Mouse (Mus musculus) left cerebral cortex, adult 8-10 months (tissue): ENCODE data around the gene Fancb. TPM values are rescaled to one million over a fixed set of nuclear protein-coding genes. Genes with fewer than 3 reads are reported as not detected.

Source experiments
- DNase-seq, 2 experiments: peaks; one replicate each; pipeline ENCODE4 v3.0.0; 2022; ENCODE audit warnings: low spot score in 2 of 2
- total RNA-seq, 4 experiments: library from RNA; stranded (reverse); gene quantifications; 2 replicates each; pipeline ENCODE4 v1.2.4; 2022

Fancb gene
- total RNA-seq = 1 to 10 TPM; 1.5 to 2.3 (median 2.2) TPM

GRCm38 (mm10) chrX:164980193-164980775 is at the start of gene Fancb, which contains the start of gene Mospd2:
Gene Fancb (plus strand): TSS chrX:164980592.
Gene Mospd2 (minus strand): TSS chrX:164980375.
- peak; percentile 51 to 92 for DNase-seq

- no peak for DNase-seq
These were observed 38.9 kb upstream of the Fancb start for GRCm38 (mm10) chrX:164941540-164941939.

- DNase-seq = no peak
These were observed 28.4 kb upstream of the Fancb start for GRCm38 (mm10) chrX:164951858-164952576.

GRCm38 (mm10) chrX:164952601-164953375 is 27.6 kb upstream of the Fancb start:
- no peak for DNase-seq

GRCm38 (mm10) chrX:164965750-164966448 is 14.5 kb upstream of the Fancb start:
- no peak for DNase-seq

GRCm38 (mm10) chrX:164971206-164971605 is 9.2 kb upstream of the Fancb start:
- DNase-seq = no peak

- DNase-seq = no peak
These were observed 1.5 kb upstream of the Fancb start for GRCm38 (mm10) chrX:164978866-164979265.

- DNase-seq = no peak
These were observed 22.7 kb downstream of the Fancb start for GRCm38 (mm10) chrX:165003141-165003540.

- DNase-seq = no peak
These were observed 24.5 kb downstream of the Fancb start, which contains the start of gene Gm17604 for GRCm38 (mm10) chrX:165004779-165005324. Gene Gm17604 (minus strand): TSS chrX:165004829.

Other genes with a start within 250 kb of the Fancb start
- gene Mospd2, start 217 bp upstream of the Fancb start, total RNA-seq = 10 to 100 TPM; 21.3 to 22.5 (median 21.6) TPM
- gene Gm17604, start 24.2 kb downstream of the Fancb start, total RNA-seq = not detected